Mouse (Mus musculus): ENCODE data around the gene Trim72.

The Trim72 gene

DNA sequence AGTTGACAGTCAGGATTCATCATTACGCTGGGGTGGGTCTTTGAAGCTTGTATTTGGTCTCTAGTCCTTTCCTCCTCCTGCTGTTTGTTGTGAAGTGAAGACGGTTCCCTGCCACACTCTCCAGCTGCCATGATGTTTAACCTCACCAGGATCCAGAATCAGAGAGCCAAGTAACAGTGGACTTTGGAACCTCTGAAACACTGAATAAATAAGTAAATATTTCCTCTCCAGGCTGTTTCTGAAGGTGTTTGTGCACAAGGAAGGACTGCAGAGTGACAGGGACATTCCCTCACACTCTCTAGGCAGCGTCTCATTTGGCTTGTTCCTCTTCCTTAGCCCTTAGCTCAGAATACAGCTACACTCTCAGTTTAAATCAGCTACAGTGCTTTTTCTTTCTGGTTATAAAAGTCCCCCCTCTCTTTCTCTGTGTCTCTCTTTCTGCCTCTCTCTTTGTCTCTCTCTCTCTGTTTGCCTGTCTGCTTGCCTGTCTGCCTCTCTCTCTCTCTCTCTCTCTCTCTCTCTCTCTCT is 53.2 kb downstream of the Trim72 start:
- DNase-seq: no peak

DNA sequence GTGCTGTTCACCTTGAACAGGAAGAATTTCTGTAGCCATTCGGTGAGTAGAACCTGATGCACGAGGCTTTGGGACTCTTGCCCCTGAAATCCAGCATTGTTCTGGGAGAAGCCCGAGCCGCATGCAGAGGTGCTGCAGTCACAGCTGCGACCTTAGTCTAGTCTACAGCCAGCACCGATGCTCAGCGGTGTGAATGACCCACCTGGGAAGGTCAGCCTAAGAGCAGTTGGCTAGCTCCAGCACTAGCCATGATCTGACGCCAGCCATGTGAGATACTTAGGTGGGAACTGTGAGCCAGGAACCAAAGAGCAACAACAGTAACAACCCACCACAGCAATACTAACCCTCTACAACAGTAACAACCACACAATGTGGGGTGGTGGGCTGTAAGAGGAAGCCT is 54.1 kb downstream of the Trim72 start:
- DNase-seq: no peak

DNA sequence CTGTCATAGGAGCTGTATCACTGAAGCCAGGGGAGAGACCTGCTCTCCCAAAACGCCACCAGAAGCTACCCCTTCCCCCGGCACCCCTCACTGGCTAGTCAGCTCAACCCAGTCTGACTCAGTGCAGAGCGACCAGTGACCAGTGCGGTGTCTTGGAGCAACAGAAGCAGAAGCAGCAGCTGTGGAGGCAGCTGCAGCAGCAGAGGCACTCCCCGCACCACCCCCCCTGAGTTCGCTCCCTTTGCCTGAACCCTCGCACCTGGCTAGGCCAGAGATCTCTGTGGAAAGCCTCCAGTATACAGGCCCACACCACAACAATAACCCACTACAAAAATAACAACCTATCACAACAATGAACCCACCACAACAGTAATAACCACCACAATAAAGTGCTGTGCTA is 54.8 kb downstream of the Trim72 start:
- peak; percentile 76 to 82 for DNase-seq

DNA sequence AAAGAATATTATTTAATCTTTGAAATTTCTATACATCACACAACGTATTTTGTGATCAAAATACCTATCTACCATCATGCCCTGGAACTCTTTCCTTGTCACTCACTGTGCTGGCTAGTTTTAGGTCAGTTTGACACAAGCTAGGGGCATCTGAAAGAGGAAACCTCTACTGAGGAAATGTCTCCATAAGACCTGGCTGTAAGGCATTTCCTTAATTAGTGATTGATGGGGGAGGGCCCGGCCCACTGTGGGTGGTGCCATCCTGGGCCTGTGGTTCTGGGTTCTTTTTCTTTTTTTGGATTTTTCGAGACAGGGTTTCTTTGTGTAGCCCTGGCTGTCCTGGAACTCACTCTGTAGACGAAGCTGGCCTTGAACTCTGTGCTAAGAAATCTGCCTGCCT is 55.3 kb downstream of the Trim72 start:
- no peak for DNase-seq

All from thymus, adult 18-20 months (tissue).